Mouse (Mus musculus): ENCODE measurements around the gene Max. TPM values are rescaled to one million over a fixed set of nuclear protein-coding genes. Genes with fewer than 3 reads are reported as not detected.

Gene Max
- total and polyA plus RNA-seq, 2 experiments from 2014 or later = 18.2 to 60.1 TPM

- ATAC-seq (no peak), DNase-seq (ENCODE audit: low spot score) (no peak)
- Histone ChIP-seq H3K9me3 (ENCODE audit: low read length) (no peaks in the 10 kb centered on the region), H3K9ac (replicated peaks; ENCODE audit: low read length) (no peak overlapping the region), H3K4me2 (ENCODE audit: low read depth, low read length) (no peak overlapping the region), H3K4me3 (ENCODE audit: low read length) (no peak overlapping the region), H3K36me3 (ENCODE audit: insufficient read depth, low read length) (no peaks in the 10 kb centered on the region), H3K4me1 (ENCODE audit: insufficient read depth, low read length) (no peaks in the 10 kb centered on the region; the same call in 1 of the 2 replicates), H3K27ac (no peak overlapping the region), H3K27me3 (ENCODE audit: insufficient read depth, low read length) (no peaks in the 10 kb centered on the region)
- 88% methylated on average over 10 of the region's 10 CpGs for WGBS
- TF ChIP-seq CTCF (IDR thresholded peaks at IDR 0.05; ENCODE audit: low read depth) = no peak
Measured at GRCm38 (mm10) chr12:76899261-76899975, 62.6 kb downstream of the Max start.

DNA sequence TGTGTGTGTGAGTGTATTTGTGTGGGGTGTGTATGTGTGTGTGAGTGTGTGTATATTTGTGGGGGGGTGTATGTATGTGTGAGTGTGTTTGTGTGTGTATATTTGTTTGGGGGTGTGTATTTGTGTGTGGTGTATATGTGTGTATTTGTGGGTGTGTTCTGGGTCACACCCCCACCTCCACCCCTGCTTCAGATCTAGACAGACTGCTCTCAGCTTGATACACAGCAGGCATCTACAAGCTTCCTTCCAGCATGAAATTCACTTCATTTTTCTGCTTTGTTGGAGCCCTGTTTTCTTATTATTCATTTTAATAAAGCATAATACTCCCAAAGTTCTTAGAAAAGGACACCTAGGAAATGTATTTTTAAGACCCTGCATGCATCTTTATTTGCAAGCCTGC, 63.9 kb downstream of the Max start:
- H3K36me3 ChIP-seq (ENCODE audit: insufficient read depth, low read length) = no peaks in the 10 kb centered on the region
- H3K9ac ChIP-seq (replicated peaks; ENCODE audit: low read length) = no peak overlapping the region
- no peak overlapping the region for H3K27ac ChIP-seq
- ATAC-seq (no peak), DNase-seq (ENCODE audit: low spot score) (no peak)
- H3K9me3 ChIP-seq (ENCODE audit: low read length) = no peaks in the 10 kb centered on the region
- H3K4me1 ChIP-seq (ENCODE audit: insufficient read depth, low read length) = no peaks in the 10 kb centered on the region; the same call in 1 of the 2 replicates
- H3K27me3 ChIP-seq (ENCODE audit: insufficient read depth, low read length) = no peaks in the 10 kb centered on the region
- H3K4me2 ChIP-seq (ENCODE audit: low read depth, low read length) = no peak overlapping the region
- no peak overlapping the region for H3K4me3 ChIP-seq (ENCODE audit: low read length)
- no peak for TF ChIP-seq CTCF (IDR thresholded peaks at IDR 0.05; ENCODE audit: low read depth)

DNA sequence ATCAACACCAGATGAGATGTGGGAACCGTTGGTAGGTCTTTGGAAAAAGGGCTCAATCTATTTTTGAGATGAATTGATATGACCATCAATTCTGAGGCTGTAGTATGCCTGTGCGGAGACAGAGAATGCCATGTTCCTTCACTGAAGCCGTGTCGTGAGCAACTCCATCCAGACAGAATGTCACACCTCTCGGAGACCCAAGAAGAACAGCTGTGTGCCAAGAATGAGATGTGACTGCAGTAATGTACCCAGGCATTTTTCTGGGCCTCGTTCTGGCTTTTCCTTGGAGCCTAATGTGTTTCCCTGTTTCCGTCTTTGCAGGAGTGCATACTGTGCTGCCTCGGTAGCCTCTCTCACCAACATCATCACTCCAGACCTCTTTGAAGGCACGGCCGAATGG, 65.0 kb downstream of the Max start:
- WGBS = 82% methylated on average over 10 of the region's 10 CpGs
- DNase-seq (ENCODE audit: low spot score) = no peak
- H3K27ac ChIP-seq = no peak overlapping the region
- no peaks in the 10 kb centered on the region for H3K27me3 ChIP-seq (ENCODE audit: insufficient read depth, low read length)
- 0 out of 2 replicates have a peak, but pooled peaks cover 3% of the 10 kb centered on the region for H3K36me3 ChIP-seq (ENCODE audit: insufficient read depth, low read length)
- no peak for ATAC-seq
- H3K9me3 ChIP-seq (ENCODE audit: low read length) = no peaks in the 10 kb centered on the region
- no peak overlapping the region for H3K4me3 ChIP-seq (ENCODE audit: low read length)
- no peak overlapping the region for H3K4me2 ChIP-seq (ENCODE audit: low read depth, low read length)
- H3K9ac ChIP-seq (replicated peaks; ENCODE audit: low read length) = no peak overlapping the region
- no peak for TF ChIP-seq CTCF (IDR thresholded peaks at IDR 0.05; ENCODE audit: low read depth)
- H3K4me1 ChIP-seq (ENCODE audit: insufficient read depth, low read length) = no peaks in the 10 kb centered on the region; the same call in 1 of the 2 replicates

DNA sequence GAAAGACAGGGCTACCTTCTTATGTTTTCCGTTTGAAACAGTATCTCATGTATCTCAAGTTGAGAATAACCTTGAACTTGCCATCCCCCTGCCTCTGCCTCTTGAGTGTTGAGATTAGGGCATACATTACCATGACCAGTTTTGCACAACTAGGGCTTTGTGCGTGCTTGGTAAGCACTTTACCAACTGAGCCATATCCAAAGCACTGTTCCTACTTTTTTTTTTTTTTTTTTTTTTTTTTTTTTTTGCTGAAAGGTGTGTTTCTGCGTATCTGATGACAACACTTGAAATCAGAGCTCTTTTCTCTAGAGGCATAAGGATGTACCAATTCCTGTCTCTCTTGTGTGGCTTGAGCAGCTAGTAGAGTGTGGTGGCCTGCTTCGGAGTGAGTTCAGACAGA, 65.4 kb downstream of the Max start:
- Histone ChIP-seq H3K4me1 (ENCODE audit: insufficient read depth, low read length) (no peaks in the 10 kb centered on the region; the same call in 1 of the 2 replicates), H3K4me3 (ENCODE audit: low read length) (no peak overlapping the region), H3K9me3 (ENCODE audit: low read length) (no peaks in the 10 kb centered on the region), H3K9ac (replicated peaks; ENCODE audit: low read length) (no peak overlapping the region), H3K27me3 (ENCODE audit: insufficient read depth, low read length) (no peaks in the 10 kb centered on the region), H3K36me3 (ENCODE audit: insufficient read depth, low read length) (0 out of 2 replicates have a peak, but pooled peaks cover 3% of the 10 kb centered on the region), H3K4me2 (ENCODE audit: low read depth, low read length) (no peak overlapping the region), H3K27ac (no peak overlapping the region)
- WGBS = 96% methylated on average over 4 of the region's 4 CpGs
- ATAC-seq (no peak), DNase-seq (ENCODE audit: low spot score) (no peak)
- TF ChIP-seq CTCF (IDR thresholded peaks at IDR 0.05; ENCODE audit: low read depth) = no peak

DNA sequence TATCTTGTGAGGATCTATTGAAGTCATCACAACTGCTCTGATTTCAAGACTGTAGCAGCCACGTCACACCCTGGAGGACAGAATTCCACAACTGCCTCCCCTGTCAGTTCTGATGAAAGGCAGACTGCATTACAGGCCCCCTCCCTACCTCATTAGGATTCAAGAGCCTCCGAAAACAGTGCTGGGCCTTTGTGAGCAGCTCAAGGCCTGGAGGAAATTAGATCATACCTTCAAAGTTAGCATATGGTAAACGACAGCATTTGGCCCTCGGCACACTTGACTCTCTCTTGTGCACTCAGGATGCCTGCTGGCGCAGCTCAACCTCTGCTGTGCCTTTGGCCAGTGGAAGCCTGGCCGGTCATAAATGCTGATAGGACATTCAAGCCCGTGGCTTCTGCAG, 66.2 kb downstream of the Max start:
- Histone ChIP-seq H3K36me3 (ENCODE audit: insufficient read depth, low read length) (0 out of 2 replicates have a peak, but pooled peaks cover 3% of the 10 kb centered on the region), H3K27ac (no peak overlapping the region; the same call in 1 of the 2 replicates), H3K9ac (replicated peaks; ENCODE audit: low read length) (no peak overlapping the region), H3K27me3 (ENCODE audit: insufficient read depth, low read length) (no peaks in the 10 kb centered on the region), H3K4me2 (ENCODE audit: low read depth, low read length) (no peak overlapping the region), H3K4me1 (ENCODE audit: insufficient read depth, low read length) (no peaks in the 10 kb centered on the region; the same call in 1 of the 2 replicates), H3K4me3 (ENCODE audit: low read length) (no peak overlapping the region), H3K9me3 (ENCODE audit: low read length) (no peaks in the 10 kb centered on the region)
- peak; percentile 66 for ATAC-seq
- WGBS = 35% methylated on average over 7 of the region's 7 CpGs
- peak; percentile 37 for DNase-seq (ENCODE audit: low spot score)
- TF ChIP-seq CTCF (IDR thresholded peaks at IDR 0.05; ENCODE audit: low read depth) = no peak

DNA sequence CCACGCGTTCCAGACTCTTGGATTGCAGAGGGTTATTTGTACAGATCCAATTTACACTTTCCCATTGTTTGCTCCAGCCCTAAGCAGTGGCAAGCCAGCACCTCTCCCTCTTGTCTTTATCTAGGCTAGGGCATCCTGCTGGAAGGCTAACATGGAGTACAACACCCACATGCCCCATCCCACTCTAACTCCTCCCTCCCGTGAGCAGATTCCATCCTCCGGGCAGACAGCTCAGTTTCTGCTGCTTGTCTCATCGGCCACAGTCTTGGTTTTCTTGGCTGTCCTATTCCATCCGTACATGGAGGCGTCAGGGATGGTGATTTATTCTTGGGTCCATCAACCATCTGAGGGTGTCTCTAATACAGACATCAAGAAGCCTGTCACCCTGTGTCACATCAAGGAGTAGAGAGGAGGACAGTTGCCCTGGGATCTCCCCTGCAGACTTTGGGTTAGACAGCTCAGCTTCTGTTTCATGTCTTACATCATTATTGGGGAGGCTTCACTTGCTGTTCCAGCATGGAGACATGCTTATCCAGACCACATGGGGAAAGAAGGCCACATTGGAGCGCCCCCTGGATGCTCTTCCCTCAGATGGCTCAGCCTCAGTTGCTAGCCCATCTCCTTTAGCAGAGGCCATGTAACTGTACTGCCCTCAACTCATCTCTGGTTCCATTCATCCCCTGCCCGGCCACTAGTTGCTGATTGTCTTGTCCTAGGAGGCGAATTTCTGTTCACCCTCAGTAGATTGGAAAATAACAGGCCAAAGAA, 67.0 kb downstream of the Max start:
- Histone ChIP-seq H3K9me3 (ENCODE audit: low read length) (no peaks in the 10 kb centered on the region), H3K4me2 (ENCODE audit: low read depth, low read length) (no peak overlapping the region), H3K4me3 (ENCODE audit: low read length) (no peak overlapping the region), H3K27ac (no peak overlapping the region), H3K36me3 (ENCODE audit: insufficient read depth, low read length) (0 out of 2 replicates have a peak, but pooled peaks cover 3% of the 10 kb centered on the region), H3K27me3 (ENCODE audit: insufficient read depth, low read length) (no peaks in the 10 kb centered on the region), H3K9ac (replicated peaks; ENCODE audit: low read length) (no peak overlapping the region), H3K4me1 (ENCODE audit: insufficient read depth, low read length) (no peaks in the 10 kb centered on the region; the same call in 1 of the 2 replicates)
- TF ChIP-seq CTCF (IDR thresholded peaks at IDR 0.05; ENCODE audit: low read depth) = 0 out of 2 replicates have a peak, but pooled peaks have one; percentile 13
- ATAC-seq = no peak
- WGBS = 82% methylated on average over 10 of the region's 10 CpGs
- DNase-seq (ENCODE audit: low spot score) = no peak

Data from hindbrain, postnatal 0 days (tissue).